Mouse (Mus musculus): ENCODE measurements around the gene Htra2.

- TF ChIP-seq CTCF (IDR thresholded peaks at IDR 0.05; ENCODE audit: insufficient read depth, low read length) (no peak), POLR2A (IDR thresholded peaks at IDR 0.05; ENCODE audit: borderline replicate concordance, extremely low read depth, low read depth, low read length) (no peak)
These were observed 32.1 kb downstream of the Htra2 start for GRCm38 (mm10) chr6:83023008-83023407.
